Mouse (Mus musculus) liver, postnatal 0 days (tissue): Measurements from ENCODE around the gene C1d. TPM values are rescaled to one million over a fixed set of nuclear protein-coding genes. Genes with fewer than 3 reads are reported as not detected.

Experiments
- ATAC-seq: fragments of 200-750 bp; cut with Nextera tagmentation; 2 replicates; pipeline ENCODE4 v1.8.0; 2017; ENCODE audit warnings: mild to moderate bottlenecking, moderate library complexity
- DNase-seq: peaks from one replicate; pipeline ENCODE4 v3.0.0-alpha.2; 2016
- H3K27ac ChIP-seq: fragments of 300-500 bp; sonication (generic); 2 replicates; pipeline ENCODE4 v1.5.1; 2014; ENCODE audit warnings: antibody characterized with exemption, moderate library complexity, mild to moderate bottlenecking, low read depth
- H3K27me3 ChIP-seq: fragments of 300-500 bp; sonication (generic); 2 replicates; pipeline ENCODE4 v1.6.1; 2014; ENCODE audit warnings: low read length, control low read depth, mixed read lengths; ENCODE audit not compliant: insufficient read depth
- H3K36me3 ChIP-seq: fragments of 300-500 bp; sonication (generic); replicated peaks from 2 replicates; pipeline ENCODE4 v1.6.1; 2014; ENCODE audit warnings: mild to moderate bottlenecking, control low read depth, low read length, moderate library complexity, mixed read lengths; ENCODE audit not compliant: insufficient read depth
- H3K4me1 ChIP-seq: fragments of 300-500 bp; sonication (generic); 2 replicates; pipeline ENCODE4 v1.6.1; 2014; ENCODE audit warnings: antibody characterized with exemption, mild to moderate bottlenecking, control low read depth; ENCODE audit not compliant: insufficient read depth
- H3K4me2 ChIP-seq: fragments of 300-500 bp; sonication (generic); 2 replicates; pipeline ENCODE4 v1.6.1; 2014; ENCODE audit warnings: low read depth, mild to moderate bottlenecking, low read length, moderate library complexity, mixed read lengths
- H3K4me3 ChIP-seq: fragments of 300-500 bp; sonication (generic); 2 replicates; pipeline ENCODE4 v1.5.1; 2014; ENCODE audit warnings: low read depth, low read length
- H3K9ac ChIP-seq: fragments of 300-500 bp; sonication (generic); replicated peaks from 2 replicates; pipeline ENCODE4 v1.6.1; 2014; ENCODE audit warnings: mild to moderate bottlenecking, moderate library complexity
- H3K9me3 ChIP-seq: fragments of 300-500 bp; sonication (generic); 2 replicates; pipeline ENCODE4 v1.6.1; 2016; ENCODE audit warnings: mild to moderate bottlenecking, control low read depth, low read length, mixed read lengths
- CTCF ChIP-seq: sonication (generic); IDR thresholded peaks from 2 replicates; pipeline ENCODE4 v1.5.1; 2016; ENCODE audit warnings: antibody characterized with exemption, low read depth
- EP300 ChIP-seq: IDR thresholded peaks from 2 replicates; pipeline ENCODE4 v1.6.1; 2016; ENCODE audit warnings: antibody characterized with exemption, low read depth, mild to moderate bottlenecking
- polyA plus RNA-seq: library from polyadenylated mRNA; unstranded; fragments of >200 nt; fragmentation: Nextera tagmentation; extraction: Ambion mirVana; gene quantifications from 2 replicates; pipeline ENCODE4 v1.2.1, GENCODE M21; 2015

C1d gene
- polyA plus RNA-seq, 1 experiment from 2014 or later, result 46.4 TPM

GRCm38 (mm10) chr11:17307457-17307856 lies 50.1 kb downstream of the C1d start:
- no peaks in the 10 kb centered on the region for H3K27me3 ChIP-seq
- ATAC-seq, result no peak
- TF ChIP-seq EP300 (no peak), CTCF (no peak)
- no peak overlapping the region for H3K9ac ChIP-seq
- no peaks in the 10 kb centered on the region for H3K4me1 ChIP-seq
- no peaks in the 10 kb centered on the region for H3K9me3 ChIP-seq
- no peak overlapping the region for H3K4me2 ChIP-seq
- no peak overlapping the region for H3K4me3 ChIP-seq
- no peak for DNase-seq
- H3K36me3 ChIP-seq, result no peaks in the 10 kb centered on the region
- H3K27ac ChIP-seq, result no peak overlapping the region

Other genes starting within 250 kb of the C1d start
- 3.7 TPM in 2 replicates for gene Cnrip1, start 206.0 kb upstream of the C1d start, polyA plus RNA-seq
- 19.8 and 22.5 TPM in 2 replicates for gene Plek, start 205.2 kb upstream of the C1d start, polyA plus RNA-seq
- gene Ppp3r1, start 98.3 kb upstream of the C1d start, polyA plus RNA-seq, result 31.1 and 32.1 TPM in 2 replicates
- gene Wdr92, start 75.5 kb upstream of the C1d start, polyA plus RNA-seq, result 8.5 and 8.8 TPM in 2 replicates
- 37.1 and 37.2 TPM in 2 replicates for gene Pno1, start 46.0 kb upstream of the C1d start, polyA plus RNA-seq